20 mouse cellular contexts compared by ENCODE assay signal in genomic region chr7:144988856-144989255, GRCm38 (mm10). TPM values are rescaled to one million over a fixed set of nuclear protein-coding genes. Genes with fewer than 3 reads are reported as not detected.
DNase-seq lines count a peak whose midpoint lies in the region; ATAC-seq lines count a peak whose summit lies in the region.
"Had no signal": no experiment of that assay in that cellular context is flagged by ENCODE, and none has a peak within 500 bp of the region (broad histone marks: within the 10 kb centered on the region; RNA-seq: fewer than 3 reads in every experiment).

No protein-coding gene starts in this region.

- H3K27ac ChIP-seq in embryonic facial prominence, embryonic 13.5 days, result 0 out of 2 replicates have a peak overlapping the region, but pooled peaks have one; percentile 55
- H3K27ac ChIP-seq: forebrain, embryonic 12.5 days; heart, embryonic 10.5 days; hindbrain, embryonic 15.5 days had no signal

- no peak overlapping the region for H3K4me2 ChIP-seq in embryonic facial prominence, embryonic 13.5 days
- H3K4me2 ChIP-seq: forebrain, embryonic 12.5 days; hindbrain, embryonic 15.5 days had no signal

- ATAC-seq in embryonic facial prominence, embryonic 13.5 days (ENCODE audit: insufficient number of reproducible peaks, insufficient read depth, low FRiP score, low TSS enrichment, low read depth), result no peak
- ATAC-seq: activated CD4-positive, CD25-positive, alpha-beta regulatory T cell, adult 4 months; forebrain, embryonic 16.5 days; intestine, embryonic 16.5 days; Patski had no signal

- no peak overlapping the region for H3K9ac ChIP-seq in embryonic facial prominence, embryonic 13.5 days
- H3K9ac ChIP-seq: forebrain, embryonic 12.5 days; hindbrain, embryonic 15.5 days had no signal

- no peak overlapping the region for H3K4me3 ChIP-seq in embryonic facial prominence, embryonic 13.5 days
- H3K4me3 ChIP-seq: forebrain, embryonic 12.5 days; heart, embryonic 10.5 days; hindbrain, embryonic 15.5 days had no signal

- 55% methylated on average over 3 of the region's 3 CpGs for WGBS in embryonic facial prominence, embryonic 13.5 days

- peaks cover 10% of the 10 kb centered on the region for H3K4me1 ChIP-seq in embryonic facial prominence, embryonic 13.5 days
- H3K4me1 ChIP-seq: forebrain, embryonic 12.5 days; hindbrain, embryonic 15.5 days had no signal

- DNase-seq in embryo, embryonic 10 days (ENCODE audit: low spot score), result peak; percentile 20
- no peak for DNase-seq in embryo, embryonic 9.5 days (ENCODE audit: extremely low spot score)
- DNase-seq in embryo, embryonic 10.5 days (ENCODE audit: low spot score), result peak; percentile 15
- DNase-seq in heart, adult 9 months (ENCODE audit: low spot score in 2 of 2), result no peak
- DNase-seq in urinary bladder, postnatal 36 days (ENCODE audit: low spot score in 2 of 2), result no peak
- DNase-seq in cerebellum, postnatal 4 days (ENCODE audit: low spot score in 2 of 2), result no peak
- DNase-seq: adrenal gland, postnatal 14 days; cerebellum, adult 11-12 months; cerebellum, adult 9-10 months; cerebellum, postnatal 25 days; gastrocnemius, postnatal 14 days; heart, postnatal 10 days had no signal

- H3K36me3 ChIP-seq in embryonic facial prominence, embryonic 13.5 days, result no peaks in the 10 kb centered on the region
- H3K36me3 ChIP-seq: forebrain, embryonic 12.5 days; heart, embryonic 10.5 days; hindbrain, embryonic 15.5 days had no signal

- H3K27me3 ChIP-seq in embryonic facial prominence, embryonic 13.5 days, result no peaks in the 10 kb centered on the region
- H3K27me3 ChIP-seq: forebrain, embryonic 12.5 days; hindbrain, embryonic 15.5 days; Patski had no signal

- no peaks in the 10 kb centered on the region for H3K9me3 ChIP-seq in embryonic facial prominence, embryonic 13.5 days
- H3K9me3 ChIP-seq: forebrain, embryonic 12.5 days; heart, embryonic 10.5 days; hindbrain, embryonic 15.5 days had no signal

RNA-seq across cellular contexts. Expression of gene Ccnd1, which starts 49.1 kb away (rescaled TPM):
- polyA plus RNA-seq in embryonic facial prominence, embryonic 13.5 days (2015; fragmentation: Nextera tagmentation; extraction: Ambion mirVana), result 127 and 136 TPM in 2 replicates

Comparison
In these comparisons a context has a peak if more than half of its experiments do, and no peak if none do; other contexts are left out.
1. DNase-seq: peak in embryo, embryonic 10 days (single experiment) and embryo, embryonic 10.5 days (single experiment); none in embryo, embryonic 9.5 days (single experiment), heart, adult 9 months (0 of 2), urinary bladder, postnatal 36 days (0 of 2) and cerebellum, postnatal 4 days (0 of 2).